Mouse (Mus musculus) midbrain, embryonic 10.5 days (tissue): ENCODE measurements around the gene Acoxl. TPM values are rescaled to one million over a fixed set of nuclear protein-coding genes. Genes with fewer than 3 reads are reported as not detected.

Experiments
- DNase-seq: peaks from one replicate; pipeline ENCODE4 v3.0.0-alpha.2; 2017; ENCODE audit warnings: low spot score
- H3K27ac ChIP-seq: fragments of 300-500 bp; sonication (generic); replicated peaks from 2 replicates; pipeline ENCODE4 v1.5.1; 2016; ENCODE audit warnings: mild to moderate bottlenecking
- H3K27me3 ChIP-seq: fragments of 300-500 bp; sonication (generic); 2 replicates; pipeline ENCODE4 v1.6.1; 2016; ENCODE audit warnings: low read depth, mild to moderate bottlenecking; ENCODE audit not compliant: poor library complexity, severe bottlenecking
- H3K36me3 ChIP-seq: fragments of 300-500 bp; sonication (generic); 2 replicates; pipeline ENCODE4 v1.6.1; 2016; ENCODE audit warnings: mild to moderate bottlenecking, moderate library complexity
- H3K4me1 ChIP-seq: fragments of 300-500 bp; sonication (generic); 2 replicates; pipeline ENCODE4 v1.6.1; 2016
- H3K4me3 ChIP-seq: fragments of 300-500 bp; sonication (generic); 2 replicates; pipeline ENCODE4 v1.5.1; 2016; ENCODE audit warnings: mild to moderate bottlenecking, moderate library complexity
- H3K9me3 ChIP-seq: fragments of 300-500 bp; sonication (generic); replicated peaks from 2 replicates; pipeline ENCODE4 v1.6.1; 2016; ENCODE audit warnings: mild to moderate bottlenecking
- WGBS: fragments of 180-500 bp; shearing (Covaris S2); methylation state at CpG from one replicate; pipeline ENCODE4 v1.1.7; 2016; 5-methylcytosine and 5-hydroxymethylcytosine counted together
- polyA plus RNA-seq: library from polyadenylated mRNA; unstranded; fragments of >200 nt; fragmentation: Nextera tagmentation; extraction: Ambion mirVana; gene quantifications from 2 replicates; pipeline ENCODE4 v1.2.1, GENCODE M21; 2016

Gene Acoxl
- polyA plus RNA-seq, 1 experiment from 2014 or later, result 0.05 TPM

GRCm38 (mm10) chr2:128138924-128139323 is 300.2 kb downstream of the Acoxl start:
- H3K4me1 ChIP-seq, result peaks cover 26% of the 10 kb centered on the region
- no peak for DNase-seq
- peaks cover 96% of the 10 kb centered on the region for H3K36me3 ChIP-seq
- 86% methylated on average over 8 of the region's 8 CpGs for WGBS
- no peaks in the 10 kb centered on the region for H3K9me3 ChIP-seq
- no peaks in the 10 kb centered on the region for H3K27me3 ChIP-seq
- H3K27ac ChIP-seq, result no peak overlapping the region
- no peak overlapping the region for H3K4me3 ChIP-seq

DNA sequence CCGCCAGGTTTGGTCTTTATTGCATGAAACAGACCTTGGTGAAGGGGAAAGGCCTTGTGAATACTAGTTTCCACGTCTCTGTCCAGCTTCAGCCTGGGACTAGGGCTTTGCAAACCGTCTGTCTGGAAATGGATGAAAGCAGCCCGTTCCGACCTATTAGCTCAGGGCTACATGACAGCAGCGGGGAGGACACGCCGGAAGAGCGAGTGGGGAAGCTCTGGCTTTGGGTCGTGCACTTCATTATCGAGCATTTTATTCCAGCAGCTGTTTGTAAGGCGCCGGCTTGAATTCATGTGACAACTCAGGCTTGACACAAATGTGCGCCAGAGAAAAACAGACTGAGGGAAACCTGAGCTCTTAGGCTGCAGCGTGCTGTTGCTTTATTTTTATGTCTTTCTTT is 301.1 kb downstream of the Acoxl start:
- Histone ChIP-seq H3K4me1 (peaks cover 25% of the 10 kb centered on the region), H3K27me3 (no peaks in the 10 kb centered on the region), H3K27ac (peak overlapping the region; percentile 49; the same call in 1 of the 2 replicates), H3K9me3 (no peaks in the 10 kb centered on the region), H3K4me3 (no peak overlapping the region), H3K36me3 (peaks cover 95% of the 10 kb centered on the region)
- no peak for DNase-seq
- WGBS, result 81% methylated on average over 15 of the region's 15 CpGs

- 84% methylated on average over 3 of the region's 3 CpGs for WGBS
- DNase-seq, result no peak
- Histone ChIP-seq H3K4me3 (no peak overlapping the region), H3K27ac (no peak overlapping the region), H3K36me3 (peaks cover 91% of the 10 kb centered on the region), H3K4me1 (peaks cover 21% of the 10 kb centered on the region), H3K9me3 (no peaks in the 10 kb centered on the region), H3K27me3 (no peaks in the 10 kb centered on the region)
Measured at GRCm38 (mm10) chr2:128140183-128140582, 301.5 kb downstream of the Acoxl start.

GRCm38 (mm10) chr2:128143992-128144391 is 305.3 kb downstream of the Acoxl start:
- peaks cover 88% of the 10 kb centered on the region for H3K36me3 ChIP-seq
- no peak overlapping the region for H3K27ac ChIP-seq

DNA sequence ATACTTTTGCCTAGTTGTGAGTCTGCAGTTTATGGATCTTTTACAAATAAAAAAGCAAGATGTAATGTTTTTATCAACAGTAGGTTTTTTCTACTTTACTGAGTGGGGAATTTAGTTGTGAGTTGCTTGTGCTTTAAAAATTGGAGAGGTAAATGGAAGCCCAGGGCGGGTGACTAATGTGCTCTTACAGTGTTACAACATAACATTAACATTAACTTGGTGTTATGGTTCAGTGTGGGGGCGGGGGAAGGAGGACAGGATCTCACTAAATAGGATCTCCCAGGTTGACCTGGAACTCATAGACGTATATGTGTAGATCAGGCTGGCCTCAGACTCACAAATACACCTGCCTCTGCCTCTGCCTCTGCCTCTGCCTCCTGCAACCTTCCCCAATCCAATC is 306.8 kb downstream of the Acoxl start:
- no peaks in the 10 kb centered on the region for H3K27me3 ChIP-seq
- peaks cover 89% of the 10 kb centered on the region for H3K36me3 ChIP-seq
- H3K4me1 ChIP-seq, result no peaks in the 10 kb centered on the region; the same call in 1 of the 2 replicates
- H3K27ac ChIP-seq, result no peak overlapping the region
- DNase-seq, result no peak
- H3K4me3 ChIP-seq, result no peak overlapping the region
- 94% methylated on average over 3 of the region's 3 CpGs for WGBS
- H3K9me3 ChIP-seq, result no peaks in the 10 kb centered on the region

More at GRCm38 (mm10) chr2:128143992-128144391, 305.3 kb downstream of the Acoxl start:
- no peaks in the 10 kb centered on the region for H3K9me3 ChIP-seq
- no peak for DNase-seq
- H3K27me3 ChIP-seq, result no peaks in the 10 kb centered on the region
- H3K4me1 ChIP-seq, result peaks cover 7% of the 10 kb centered on the region
- H3K4me3 ChIP-seq, result no peak overlapping the region

DNA sequence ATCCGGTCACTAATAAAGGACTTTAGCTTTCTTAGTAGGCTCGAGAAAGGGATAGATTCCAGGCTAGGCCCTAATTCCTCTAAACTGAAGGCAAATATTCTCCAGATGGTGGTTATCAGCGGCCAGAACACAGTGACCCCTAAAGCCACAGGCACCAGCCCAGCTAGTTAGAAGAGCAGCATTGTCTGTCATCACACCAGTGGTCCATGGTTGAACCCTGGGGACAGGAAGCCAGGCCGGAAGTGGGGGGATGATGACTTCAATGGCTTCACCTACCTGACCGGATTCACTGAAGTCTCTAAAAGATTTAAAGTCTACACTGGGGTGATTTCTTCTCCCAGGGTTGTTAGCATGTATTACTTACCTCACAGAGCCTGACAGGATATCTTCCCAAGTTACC is 310.9 kb downstream of the Acoxl start:
- H3K9me3 ChIP-seq, result no peaks in the 10 kb centered on the region
- H3K4me1 ChIP-seq, result peaks cover 6% of the 10 kb centered on the region; the same call in 1 of the 2 replicates
- H3K27ac ChIP-seq, result no peak overlapping the region
- no peak for DNase-seq
- H3K4me3 ChIP-seq, result no peak overlapping the region
- WGBS, result 88% methylated on average over 5 of the region's 5 CpGs
- no peaks in the 10 kb centered on the region for H3K27me3 ChIP-seq
- H3K36me3 ChIP-seq, result peaks cover 89% of the 10 kb centered on the region

DNA sequence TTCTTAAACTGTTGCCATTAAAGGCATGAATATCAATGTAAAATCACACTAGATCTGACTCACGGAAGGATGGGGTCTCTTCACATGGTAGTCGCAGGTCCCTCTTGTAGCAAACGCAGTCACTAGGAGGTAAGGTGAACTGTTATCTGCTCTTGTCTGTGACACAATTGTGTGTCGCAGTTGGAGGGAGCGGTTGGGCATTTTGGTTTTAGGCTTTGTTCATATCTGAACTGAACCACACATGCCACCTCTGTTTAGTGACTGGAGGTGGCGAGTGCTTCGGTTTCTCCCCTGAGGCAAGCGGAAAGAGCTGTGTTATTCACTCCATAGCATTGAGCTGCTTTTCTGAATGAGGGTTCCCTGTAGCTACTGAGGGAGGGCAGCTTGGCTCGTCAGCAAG is 313.5 kb downstream of the Acoxl start:
- Histone ChIP-seq H3K4me1 (peaks cover 24% of the 10 kb centered on the region), H3K27me3 (no peaks in the 10 kb centered on the region), H3K36me3 (peaks cover 97% of the 10 kb centered on the region), H3K9me3 (no peaks in the 10 kb centered on the region), H3K4me3 (no peak overlapping the region), H3K27ac (no peak overlapping the region)
- WGBS, result 94% methylated on average over 9 of the region's 9 CpGs
- DNase-seq, result no peak

GRCm38 (mm10) chr2:128152845-128153550 is 314.3 kb downstream of the Acoxl start:
- Histone ChIP-seq H3K36me3 (peaks cover 97% of the 10 kb centered on the region), H3K27ac (no peak overlapping the region), H3K27me3 (no peaks in the 10 kb centered on the region), H3K4me3 (no peak overlapping the region), H3K4me1 (peaks cover 28% of the 10 kb centered on the region), H3K9me3 (no peaks in the 10 kb centered on the region)
- WGBS, result 93% methylated on average over 16 of the region's 16 CpGs
- no peak for DNase-seq

- Histone ChIP-seq H3K9me3 (no peaks in the 10 kb centered on the region), H3K36me3 (peaks cover 97% of the 10 kb centered on the region), H3K4me3 (no peak overlapping the region), H3K4me1 (peaks cover 28% of the 10 kb centered on the region), H3K27ac (no peak overlapping the region), H3K27me3 (no peaks in the 10 kb centered on the region)
- DNase-seq, result no peak
- WGBS, result 81% methylated on average over 11 of the region's 11 CpGs
Measured at GRCm38 (mm10) chr2:128153551-128153910, 314.9 kb downstream of the Acoxl start.

- Histone ChIP-seq H3K36me3 (peaks cover 97% of the 10 kb centered on the region), H3K4me1 (peaks cover 28% of the 10 kb centered on the region), H3K9me3 (no peaks in the 10 kb centered on the region), H3K27ac (peak overlapping the region; percentile 34; the same call in 1 of the 2 replicates), H3K27me3 (no peaks in the 10 kb centered on the region), H3K4me3 (no peak overlapping the region)
- 97% methylated on average over 13 of the region's 13 CpGs for WGBS
- no peak for DNase-seq
Measured at GRCm38 (mm10) chr2:128155412-128156066, 316.9 kb downstream of the Acoxl start.

DNA sequence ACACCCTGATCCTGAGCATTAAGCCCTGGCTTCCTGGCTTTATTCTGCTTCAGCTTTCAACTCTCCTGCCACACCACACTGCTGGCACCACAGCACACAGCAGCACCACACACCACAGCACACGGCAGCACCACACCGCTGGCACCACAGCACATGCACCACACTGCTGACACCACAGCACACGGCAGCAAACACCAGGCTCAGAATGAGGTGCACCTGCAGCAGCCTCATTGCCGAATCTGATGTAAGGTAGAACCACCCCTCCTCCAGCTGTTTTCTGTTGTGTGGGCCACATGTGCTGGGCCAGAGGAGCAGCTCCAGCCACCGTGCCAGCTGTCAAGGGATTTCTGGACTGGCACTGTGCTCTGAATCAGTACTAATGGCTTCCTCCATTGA is 317.4 kb downstream of the Acoxl start:
- H3K9me3 ChIP-seq, result no peaks in the 10 kb centered on the region
- no peaks in the 10 kb centered on the region for H3K27me3 ChIP-seq
- peak overlapping the region; percentile 34 for H3K27ac ChIP-seq
- DNase-seq, result no peak
- H3K4me3 ChIP-seq, result no peak overlapping the region
- H3K36me3 ChIP-seq, result peaks cover 94% of the 10 kb centered on the region
- 89% methylated on average over 5 of the region's 5 CpGs for WGBS
- H3K4me1 ChIP-seq, result peaks cover 28% of the 10 kb centered on the region

- Histone ChIP-seq H3K9me3 (no peaks in the 10 kb centered on the region), H3K27ac (peak overlapping the region; percentile 34), H3K4me3 (no peak overlapping the region), H3K27me3 (no peaks in the 10 kb centered on the region), H3K4me1 (peaks cover 28% of the 10 kb centered on the region), H3K36me3 (peaks cover 93% of the 10 kb centered on the region)
- WGBS, result 87% methylated on average over 12 of the region's 12 CpGs
- DNase-seq, result no peak
Measured at GRCm38 (mm10) chr2:128156557-128157412, 318.1 kb downstream of the Acoxl start.
